ENCODE assay signal across 31 mouse cellular contexts in the genomic region with DNA sequence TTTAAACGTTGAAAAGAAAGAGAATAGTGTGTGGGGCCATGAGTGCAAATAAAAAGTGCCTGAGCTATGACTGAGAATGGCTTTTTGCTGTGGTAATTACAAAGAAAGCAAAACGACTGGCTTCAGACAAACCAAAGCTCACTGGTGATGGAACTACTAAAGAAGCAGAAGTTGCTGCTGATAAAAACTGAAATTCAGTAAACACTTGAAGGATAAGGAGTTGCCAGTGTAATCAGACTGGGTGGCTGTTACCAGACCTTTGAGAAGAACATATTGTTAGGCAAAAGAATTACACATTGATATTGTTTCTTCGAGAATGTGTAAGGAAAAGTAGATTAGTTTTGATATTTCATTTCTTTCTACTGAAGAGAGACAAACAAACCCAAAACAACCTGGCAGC.
"Had no signal": no experiment of that assay in that cellular context is flagged by ENCODE, and none has a peak within 500 bp of the region (broad histone marks: within the 10 kb centered on the region; RNA-seq: fewer than 3 reads in every experiment).

No protein-coding gene starts in this region.

- H3K27ac ChIP-seq: heart, embryonic 10.5 days; heart, embryonic 13.5 days; heart, embryonic 15.5 days; hindbrain, embryonic 10.5 days; hindbrain, embryonic 12.5 days; hindbrain, embryonic 13.5 days; hindbrain, embryonic 14.5 days; hindbrain, embryonic 15.5 days; hindbrain, postnatal 0 days; intestine, embryonic 15.5 days; kidney, embryonic 15.5 days; kidney, postnatal 0 days; layer of hippocampus, adult 2 months; left cerebral cortex, adult 2 months had no signal

- DNase-seq: heart, postnatal 10 days; heart, postnatal 14 days; heart, postnatal 36 days; heart, postnatal 4 days; kidney, adult 11 months; kidney, adult 18-20 months; kidney, adult 2 months; kidney, adult 8-10 months; kidney, adult 9 months; kidney, postnatal 10 days; kidney, postnatal 14 days; kidney, postnatal 25 days; kidney, postnatal 36 days; kidney, postnatal 4 days; layer of hippocampus, adult 9-11 months; layer of hippocampus, postnatal 36 days had no signal

- H3K27me3 ChIP-seq: heart, embryonic 12.5 days; heart, embryonic 13.5 days; heart, embryonic 15.5 days; hindbrain, embryonic 12.5 days; hindbrain, embryonic 13.5 days; hindbrain, embryonic 15.5 days; intestine, embryonic 15.5 days; kidney, embryonic 15.5 days had no signal

- H3K9me3 ChIP-seq: heart, embryonic 10.5 days; heart, embryonic 12.5 days; heart, embryonic 13.5 days; heart, embryonic 15.5 days; hindbrain, embryonic 10.5 days; hindbrain, embryonic 12.5 days; hindbrain, embryonic 13.5 days; hindbrain, embryonic 15.5 days; intestine, embryonic 15.5 days; kidney, embryonic 15.5 days had no signal

- H3K36me3 ChIP-seq: heart, embryonic 10.5 days; heart, embryonic 12.5 days; heart, embryonic 13.5 days; heart, embryonic 15.5 days; hindbrain, embryonic 10.5 days; hindbrain, embryonic 12.5 days; hindbrain, embryonic 13.5 days; hindbrain, embryonic 15.5 days; intestine, embryonic 15.5 days; kidney, embryonic 15.5 days had no signal

- H3K9ac ChIP-seq: heart, embryonic 12.5 days; heart, embryonic 13.5 days; heart, embryonic 15.5 days; hindbrain, embryonic 12.5 days; hindbrain, embryonic 13.5 days; hindbrain, embryonic 14.5 days; hindbrain, embryonic 15.5 days; intestine, embryonic 15.5 days; kidney, embryonic 15.5 days had no signal

- H3K4me3 ChIP-seq: heart, embryonic 10.5 days; heart, embryonic 12.5 days; heart, embryonic 13.5 days; heart, embryonic 15.5 days; hindbrain, embryonic 10.5 days; hindbrain, embryonic 12.5 days; hindbrain, embryonic 13.5 days; hindbrain, embryonic 15.5 days; intestine, embryonic 15.5 days; kidney, embryonic 15.5 days; layer of hippocampus, adult 2 months; left cerebral cortex, adult 2 months had no signal

- H3K4me1 ChIP-seq: heart, embryonic 10.5 days; heart, embryonic 12.5 days; heart, embryonic 13.5 days; heart, embryonic 15.5 days; hindbrain, embryonic 10.5 days; hindbrain, embryonic 12.5 days; hindbrain, embryonic 13.5 days; hindbrain, embryonic 15.5 days; intestine, embryonic 15.5 days; kidney, embryonic 15.5 days had no signal
